Mouse (Mus musculus) embryonic fibroblast, embryonic 13.5 days (primary cell): Measurements from ENCODE around the gene Sult4a1. TPM values are rescaled to one million over a fixed set of nuclear protein-coding genes. Genes with fewer than 3 reads are reported as not detected.

Source experiments
- H3K27ac ChIP-seq: 2 replicates; pipeline ENCODE4 v1.5.1; 2012; ENCODE audit warnings: low read length, control low read depth, inconsistent platforms; ENCODE audit not compliant: insufficient read depth
- H3K4me1 ChIP-seq: 2 replicates; pipeline ENCODE4 v1.6.1; 2011; ENCODE audit warnings: low read length; ENCODE audit not compliant: control insufficient read depth, insufficient read depth
- H3K4me3 ChIP-seq: 2 replicates; pipeline ENCODE4 v1.5.1; 2011; ENCODE audit warnings: mild to moderate bottlenecking, control low read depth, low read length; ENCODE audit not compliant: insufficient read depth
- CTCF ChIP-seq: IDR thresholded peaks from 2 replicates; pipeline ENCODE4 v1.5.1; 2011; ENCODE audit warnings: mild to moderate bottlenecking, control low read depth, low read length, moderate library complexity, borderline replicate concordance; ENCODE audit not compliant: insufficient read depth
- POLR2A ChIP-seq: IDR thresholded peaks from 2 replicates; pipeline ENCODE4 v1.6.1; 2011; ENCODE audit warnings: low read depth, mild to moderate bottlenecking, control low read depth, low read length, moderate library complexity
- polyA plus RNA-seq: library from polyadenylated mRNA; stranded (reverse); fragments of >200 nt; gene quantifications from 2 replicates; pipeline ENCODE4 v1.2.4, GENCODE M21; 2011; ENCODE audit warnings: low read depth; ENCODE audit not compliant: missing spikeins, insufficient read length

Sult4a1 gene
- polyA plus RNA-seq, 1 experiment: 1.0 TPM

DNA sequence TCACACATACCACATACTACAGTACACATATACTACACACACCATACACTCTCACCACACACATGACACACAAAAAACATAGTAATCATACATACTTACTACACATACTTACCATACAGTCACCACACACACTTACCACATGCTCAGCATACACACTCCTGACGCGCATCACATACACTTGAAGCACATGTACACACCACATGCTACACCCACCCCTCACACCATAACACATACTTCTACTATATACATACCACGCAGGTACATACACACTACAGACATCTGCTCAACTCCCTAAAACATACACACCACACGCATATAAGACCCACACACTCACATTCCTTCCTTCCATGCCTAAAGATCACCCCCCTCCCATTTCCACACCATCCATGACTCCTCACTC, 52.3 kb downstream of the Sult4a1 start:
- no peak overlapping the region for H3K4me3 ChIP-seq
- no peak overlapping the region for H3K27ac ChIP-seq
- H3K4me1 ChIP-seq: no peaks in the 10 kb centered on the region

GRCm38 (mm10) chr15:84052390-84052789, 53.2 kb downstream of the Sult4a1 start:
- Histone ChIP-seq H3K4me1 (no peaks in the 10 kb centered on the region), H3K27ac (no peak overlapping the region), H3K4me3 (no peak overlapping the region)
- TF ChIP-seq POLR2A (no peak), CTCF (no peak)

More for the DNA sequence above, 52.3 kb downstream of the Sult4a1 start:
- no peak for TF ChIP-seq CTCF
- no peak for TF ChIP-seq POLR2A

DNA sequence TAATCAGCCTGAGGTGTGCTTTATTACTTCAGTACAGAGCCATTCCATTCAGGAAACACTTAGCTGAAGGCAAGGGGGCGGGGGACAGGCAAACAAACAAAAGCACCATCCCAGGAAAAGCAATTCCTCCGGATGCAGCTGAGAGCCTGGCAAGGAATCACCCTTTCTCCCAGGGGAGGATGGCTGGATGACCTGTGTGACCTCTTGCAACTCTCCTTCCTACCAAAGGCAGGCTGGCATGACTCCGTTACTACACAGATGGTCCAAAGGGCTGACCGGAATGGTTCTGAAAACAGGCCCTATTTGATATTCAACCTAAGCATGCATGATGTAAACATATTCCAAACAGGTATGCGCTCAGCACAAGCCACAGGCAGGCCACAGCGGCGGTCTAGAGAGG, 56.0 kb downstream of the Sult4a1 start:
- Histone ChIP-seq H3K27ac (no peak overlapping the region), H3K4me1 (no peaks in the 10 kb centered on the region), H3K4me3 (no peak overlapping the region)
- no peak for TF ChIP-seq POLR2A
- no peak for TF ChIP-seq CTCF

GRCm38 (mm10) chr15:84045562-84045961, 60.0 kb downstream of the Sult4a1 start:
- Histone ChIP-seq H3K4me1 (no peaks in the 10 kb centered on the region), H3K4me3 (no peak overlapping the region), H3K27ac (no peak overlapping the region)
- no peak for TF ChIP-seq CTCF
- no peak for TF ChIP-seq POLR2A

DNA sequence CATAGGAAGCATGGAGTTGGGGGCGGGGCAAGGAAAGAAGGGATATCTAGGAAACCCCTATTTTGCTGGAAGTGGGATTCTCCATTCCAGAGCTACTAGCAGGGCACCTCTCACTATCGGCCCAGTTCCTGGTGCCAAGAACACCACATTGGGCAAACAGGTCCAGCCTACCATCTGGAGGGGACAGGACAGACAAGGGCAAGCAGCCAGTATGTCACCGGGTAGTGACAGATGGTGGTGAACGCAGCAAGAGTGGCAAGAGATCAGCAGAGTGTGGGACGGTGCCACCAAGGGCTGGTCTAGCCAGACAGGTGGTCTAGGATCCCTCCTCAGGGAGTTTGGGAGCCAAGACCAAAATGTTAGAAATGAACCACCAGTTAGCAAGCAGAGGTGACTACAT, 68.5 kb downstream of the Sult4a1 start:
- Histone ChIP-seq H3K4me3 (no peak overlapping the region), H3K27ac (no peak overlapping the region), H3K4me1 (no peaks in the 10 kb centered on the region)
- no peak for TF ChIP-seq CTCF
- no peak for TF ChIP-seq POLR2A

Other genes with a start within 250 kb of the Sult4a1 start
- not detected in 2 replicates for gene Efcab6, start 40.4 kb downstream of the Sult4a1 start, polyA plus RNA-seq
- gene Pnpla5, start 17.4 kb upstream of the Sult4a1 start, polyA plus RNA-seq: not detected in 2 replicates
- not detected in 2 replicates for gene Pnpla3, start 62.1 kb upstream of the Sult4a1 start, polyA plus RNA-seq
- gene Samm50, start 86.5 kb upstream of the Sult4a1 start, polyA plus RNA-seq: 69.0 and 70.7 TPM in 2 replicates
- gene Parvb, start 126.3 kb upstream of the Sult4a1 start, polyA plus RNA-seq: 4.2 and 12.6 TPM in 2 replicates
- gene Parvg, start 218.3 kb upstream of the Sult4a1 start, polyA plus RNA-seq: 0.39 TPM in 1 of 2 replicates, not detected in the other